In genomic region chr8:66442778-66443177, GRCm38 (mm10) we compare ENCODE assay signal across 9 mouse cellular contexts. TPM values are rescaled to one million over a fixed set of nuclear protein-coding genes. Genes with fewer than 3 reads are reported as not detected.
A peak's percentile ranks its signal among the peaks of the same experiment; 100 is the strongest.
DNase-seq lines count a peak whose midpoint lies in the region.
"Had no signal": no experiment of that assay in that cellular context is flagged by ENCODE, and none has a peak within 500 bp of the region (broad histone marks: within the 10 kb centered on the region; RNA-seq: fewer than 3 reads in every experiment).

No protein-coding gene starts in this region.

- H3K27me3 ChIP-seq in splenic B cell, adult 2 months (ENCODE audit: control insufficient read depth, insufficient read depth, low read length, poor library complexity, severe bottlenecking) = no peaks in the 10 kb centered on the region
- H3K27me3 ChIP-seq: liver, embryonic 13.5 days had no signal

- peaks cover 16% of the 10 kb centered on the region for H3K36me3 ChIP-seq in splenic B cell, adult 2 months (ENCODE audit: control insufficient read depth, insufficient read depth, low read length, poor library complexity, severe bottlenecking)
- H3K36me3 ChIP-seq: liver, embryonic 13.5 days had no signal

- intact Hi-C loops in left cerebral cortex, postnatal 36 days (cut with DNase I) = loop anchor here (5.0 kb wide), 3 partner anchors 120 to 1305 kb away; no protein-coding TSS in a partner anchor

- peak; percentile 44 for DNase-seq in adrenal gland, postnatal 14 days
- no peak for DNase-seq in adrenal gland, adult 18-20 months (ENCODE audit: low spot score in 2 of 2)
- peak; percentile 19 to 58 for DNase-seq in left cerebral cortex, adult 18-20 months (ENCODE audit: low spot score in 2 of 2)
- DNase-seq in left cerebral cortex, postnatal 36 days (ENCODE audit: low spot score in 2 of 2) = no peak
- DNase-seq in ZHBTc4 (ENCODE audit: low read depth, low spot score) = peak; percentile 28
- DNase-seq in layer of hippocampus, postnatal 10 days (ENCODE audit: low spot score in 2 of 2) = peak; percentile 46 to 48
- peak; percentile 73 for DNase-seq in splenic B cell, adult 2 months (ENCODE audit: low read depth, low spot score)
- DNase-seq in cerebellum, adult 9-11 months = no peak
- DNase-seq: liver, embryonic 13.5 days had no signal

RNA-seq across cellular contexts. Expression of gene Tma16, which starts 43.6 kb away (rescaled TPM):
- 8.2 and 9.3 TPM in 2 replicates for total RNA-seq in adrenal gland, postnatal 14 days (2021)
- 1 to 10 TPM; 6.9 to 7.3 TPM for total RNA-seq in adrenal gland, adult 18-20 months (2021)
- total RNA-seq in left cerebral cortex, adult 18-20 months (2021) = 10 to 100 TPM in 1 of 2 experiments, 1 to 10 TPM in 1; 9.4 to 10.2 TPM
- total RNA-seq in left cerebral cortex, postnatal 36 days (2021) = 10 to 100 TPM in 1 of 2 experiments, 1 to 10 TPM in 1; 8.5 to 11.9 TPM
- 10 to 100 TPM in 1 of 2 experiments, 1 to 10 TPM in 1; 9.9 to 11.5 TPM for total RNA-seq in layer of hippocampus, postnatal 10 days (2021)

Comparison
In these comparisons a context has a peak if more than half of its experiments do, and no peak if none do; other contexts are left out.
1. DNase-seq: peak in adrenal gland, postnatal 14 days (single experiment), left cerebral cortex, adult 18-20 months (2 of 2), ZHBTc4 (single experiment), layer of hippocampus, postnatal 10 days (2 of 2) and splenic B cell, adult 2 months (single experiment); none in adrenal gland, adult 18-20 months (0 of 2), left cerebral cortex, postnatal 36 days (0 of 2) and cerebellum, adult 9-11 months (single experiment).